Mouse (Mus musculus) liver, adult 2 months (tissue): Measurements from ENCODE around the gene Rag2. TPM values are rescaled to one million over a fixed set of nuclear protein-coding genes. Genes with fewer than 3 reads are reported as not detected.

Source experiments
- DNase-seq: peaks from one replicate; pipeline ENCODE4 v3.0.0-alpha.2; 2011; ENCODE audit warnings: low read depth, low spot score; ENCODE audit errors: extremely low read depth
- H3K27ac ChIP-seq: fragments of 200-500 bp; replicated peaks from 2 replicates; pipeline ENCODE4 v1.5.1; 2012; ENCODE audit warnings: low read depth, mild to moderate bottlenecking, control low read depth, inconsistent platforms, low read length; ENCODE audit not compliant: insufficient read depth
- H3K27me3 ChIP-seq: fragments of 200-500 bp; 2 replicates; pipeline ENCODE4 v1.6.1; 2012; ENCODE audit warnings: mild to moderate bottlenecking, moderate library complexity, low read length, inconsistent platforms; ENCODE audit not compliant: control insufficient read depth, insufficient read depth
- H3K36me3 ChIP-seq: fragments of 200-500 bp; 2 replicates; pipeline ENCODE4 v1.6.1; 2012; ENCODE audit warnings: low read length, inconsistent platforms; ENCODE audit not compliant: control insufficient read depth, insufficient read depth
- H3K4me1 ChIP-seq: fragments of 200-500 bp; 2 replicates; pipeline ENCODE4 v1.6.1; 2011; ENCODE audit warnings: low read length; ENCODE audit not compliant: control insufficient read depth, insufficient read depth
- H3K4me3 ChIP-seq: fragments of 200-500 bp; 2 replicates; pipeline ENCODE4 v1.5.1; 2011; ENCODE audit warnings: low read depth, mild to moderate bottlenecking, control low read depth, low read length, moderate library complexity; ENCODE audit not compliant: insufficient read depth
- H3K79me2 ChIP-seq: fragments of 200-500 bp; 2 replicates; pipeline ENCODE4 v1.6.1; 2012; ENCODE audit warnings: inconsistent platforms, mild to moderate bottlenecking, low read length, moderate library complexity; ENCODE audit not compliant: control insufficient read depth, insufficient read depth
- H3K9ac ChIP-seq: fragments of 200-500 bp; 2 replicates; pipeline ENCODE4 v1.6.1; 2012; ENCODE audit warnings: low read depth, mild to moderate bottlenecking, control low read depth, inconsistent platforms, low read length
- CTCF ChIP-seq: fragments of 200-500 bp; IDR thresholded peaks from 2 replicates; pipeline ENCODE4 v1.5.1; 2011; ENCODE audit warnings: low read depth, low read length, control low read depth
- POLR2A ChIP-seq: fragments of 200-500 bp; IDR thresholded peaks from 2 replicates; pipeline ENCODE4 v1.6.1; 2011; ENCODE audit warnings: low read length, control low read depth; ENCODE audit not compliant: insufficient read depth; ENCODE audit errors: extremely low read depth
- WGBS: fragments of 180-500 bp; shearing (Covaris S2); methylation state at CpG from one replicate; pipeline ENCODE4 v1.1.7; 2018; 5-methylcytosine and 5-hydroxymethylcytosine counted together
- polyA plus RNA-seq: library from polyadenylated mRNA; depleted of rRNA; stranded (reverse); fragments of >200 nt; gene quantifications from 2 replicates; pipeline ENCODE4 v1.2.3, GENCODE M21; 2012; rRNA removed
- total RNA-seq: library from RNA; depleted of rRNA; stranded (reverse); fragments of >200 nt; gene quantifications from 2 replicates; pipeline ENCODE4 v1.2.3, GENCODE M21; 2014; rRNA removed

Gene Rag2
- total and polyA plus RNA-seq, 2 experiments: not detected

GRCm38 (mm10) chr2:101679164-101679784 is 54.8 kb downstream of the Rag2 start:
- TF ChIP-seq CTCF (no peak), POLR2A (no peak)
- Histone ChIP-seq H3K27ac (no peak overlapping the region), H3K4me3 (peak overlapping the region; percentile 98; the same call in 1 of the 2 replicates), H3K79me2 (peaks cover 10% of the 10 kb centered on the region; the same call in 1 of the 2 replicates), H3K36me3 (no peaks in the 10 kb centered on the region), H3K4me1 (peaks cover 8% of the 10 kb centered on the region; the same call in 1 of the 2 replicates), H3K27me3 (no peaks in the 10 kb centered on the region), H3K9ac (0 out of 2 replicates have a peak overlapping the region, but pooled peaks have one; percentile 37)
- WGBS: 4% methylated on average over 15 of the region's 15 CpGs
- peak; percentile 30 for DNase-seq

Other genes with a start within 250 kb of the Rag2 start
- not detected in 2 replicates for gene Rag1, start 24.8 kb downstream of the Rag2 start, total RNA-seq
- not detected in 2 replicates for gene Rag1, start 24.8 kb downstream of the Rag2 start, polyA plus RNA-seq
- gene B230118H07Rik, start 24.8 kb downstream of the Rag2 start, total RNA-seq: 17.1 and 26.6 TPM in 2 replicates
- gene B230118H07Rik, start 24.8 kb downstream of the Rag2 start, polyA plus RNA-seq: 1.6 and 2.5 TPM in 2 replicates
- gene Traf6, start 53.7 kb downstream of the Rag2 start, total RNA-seq: 7.7 and 9.5 TPM in 2 replicates
- gene Traf6, start 53.7 kb downstream of the Rag2 start, polyA plus RNA-seq: 5.4 and 6.0 TPM in 2 replicates